Mouse (Mus musculus): ENCODE data around the gene Myo1a.
"Not testable (repeated sequence)": the region's sequence is repeated elsewhere in the genome, so short reads cannot be mapped to it uniquely, and the experiment has no call there.

The Myo1a gene

GRCm38 (mm10) chr10:127704766-127705220, at the start of gene Myo1a:
Gene Myo1a, plus strand, starts transcription at chr10:127705170.
- DNase-seq (ENCODE audit: low spot score), result no peak

DNA sequence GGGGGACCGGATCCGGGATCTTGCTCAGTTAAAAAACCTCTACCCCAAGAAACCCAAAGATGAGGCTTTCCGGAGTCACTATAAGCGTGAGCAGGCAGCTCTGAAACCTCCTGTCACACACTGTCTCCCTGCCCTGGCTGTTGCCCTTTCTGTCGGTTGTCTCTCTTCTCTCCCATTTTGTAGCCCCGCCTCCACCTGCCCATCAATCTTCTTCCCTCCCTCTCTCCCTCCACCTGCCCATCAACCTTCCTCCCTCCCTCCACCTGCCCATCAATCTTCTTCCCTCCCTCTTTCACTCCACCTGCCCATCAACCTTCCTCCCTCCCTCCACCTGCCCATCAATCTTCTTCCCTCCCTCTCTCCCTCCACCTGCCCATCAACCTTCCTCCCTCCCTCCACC, 47.4 kb upstream of the Myo1a start:
- DNase-seq (ENCODE audit: low spot score), result not testable (repeated sequence)

GRCm38 (mm10) chr10:127658076-127658475, 46.9 kb upstream of the Myo1a start:
- no peak for DNase-seq (ENCODE audit: low spot score)

GRCm38 (mm10) chr10:127659551-127659950, 45.4 kb upstream of the Myo1a start:
- no peak for DNase-seq (ENCODE audit: low spot score)

GRCm38 (mm10) chr10:127661291-127661914, 43.6 kb upstream of the Myo1a start:
- no peak for DNase-seq (ENCODE audit: low spot score)

GRCm38 (mm10) chr10:127661915-127662663, 42.9 kb upstream of the Myo1a start:
- peak; percentile 62 for DNase-seq (ENCODE audit: low spot score)

DNA sequence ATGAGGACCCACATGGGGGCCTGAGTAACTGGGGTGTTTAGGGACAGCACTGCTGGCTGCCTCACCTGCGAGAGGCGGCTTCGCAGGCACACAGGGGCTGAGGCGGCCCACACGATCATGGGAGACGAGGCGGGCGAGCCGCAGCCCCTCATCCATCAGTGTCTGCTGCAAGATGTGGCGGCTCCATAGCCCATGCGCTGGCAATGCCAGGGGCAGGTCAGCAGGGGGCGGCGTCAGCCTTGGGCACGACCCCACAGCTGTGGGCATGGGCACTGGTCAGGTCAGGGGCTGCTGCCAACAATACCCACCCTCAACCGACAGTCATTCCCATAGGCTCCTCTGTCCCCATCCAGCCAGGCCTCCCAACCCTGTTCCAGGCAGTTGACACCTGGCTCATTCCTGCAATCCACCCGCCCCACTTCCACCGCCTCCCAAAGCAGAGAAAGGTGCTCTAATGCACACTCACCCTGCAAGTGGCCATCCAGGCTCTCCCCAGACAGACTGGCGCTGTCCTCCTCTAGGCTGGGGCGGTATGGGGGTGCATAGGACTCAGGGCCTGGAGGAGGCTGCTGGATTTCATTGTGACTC, 42.2 kb upstream of the Myo1a start:
- peak; percentile 49 for DNase-seq (ENCODE audit: low spot score)

- no peak for DNase-seq (ENCODE audit: low spot score)
Observed at GRCm38 (mm10) chr10:127663590-127663989, 41.4 kb upstream of the Myo1a start.

DNA sequence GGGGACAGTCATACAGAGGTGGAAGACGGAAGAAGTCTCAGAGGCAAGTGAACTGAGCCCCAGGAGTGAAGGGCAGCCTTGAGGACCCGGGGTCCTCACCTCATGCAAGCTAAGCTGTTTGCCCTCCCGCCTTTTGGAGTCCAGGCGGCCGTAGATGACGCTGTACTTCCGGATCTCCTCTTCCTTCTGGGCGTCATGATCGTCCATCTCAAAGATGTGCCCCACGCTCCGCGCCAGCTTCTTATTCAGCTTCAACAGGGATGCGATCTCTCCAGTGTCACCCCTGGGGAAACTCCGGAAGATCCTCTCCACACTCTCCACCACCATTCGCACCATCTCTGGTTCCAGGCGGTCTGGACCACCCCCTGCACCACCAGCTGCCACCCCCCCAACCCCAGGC, 40.8 kb upstream of the Myo1a start:
- DNase-seq (ENCODE audit: low spot score), result no peak

- no peak for DNase-seq (ENCODE audit: low spot score)
Observed at GRCm38 (mm10) chr10:127664891-127665290, 40.1 kb upstream of the Myo1a start.

DNA sequence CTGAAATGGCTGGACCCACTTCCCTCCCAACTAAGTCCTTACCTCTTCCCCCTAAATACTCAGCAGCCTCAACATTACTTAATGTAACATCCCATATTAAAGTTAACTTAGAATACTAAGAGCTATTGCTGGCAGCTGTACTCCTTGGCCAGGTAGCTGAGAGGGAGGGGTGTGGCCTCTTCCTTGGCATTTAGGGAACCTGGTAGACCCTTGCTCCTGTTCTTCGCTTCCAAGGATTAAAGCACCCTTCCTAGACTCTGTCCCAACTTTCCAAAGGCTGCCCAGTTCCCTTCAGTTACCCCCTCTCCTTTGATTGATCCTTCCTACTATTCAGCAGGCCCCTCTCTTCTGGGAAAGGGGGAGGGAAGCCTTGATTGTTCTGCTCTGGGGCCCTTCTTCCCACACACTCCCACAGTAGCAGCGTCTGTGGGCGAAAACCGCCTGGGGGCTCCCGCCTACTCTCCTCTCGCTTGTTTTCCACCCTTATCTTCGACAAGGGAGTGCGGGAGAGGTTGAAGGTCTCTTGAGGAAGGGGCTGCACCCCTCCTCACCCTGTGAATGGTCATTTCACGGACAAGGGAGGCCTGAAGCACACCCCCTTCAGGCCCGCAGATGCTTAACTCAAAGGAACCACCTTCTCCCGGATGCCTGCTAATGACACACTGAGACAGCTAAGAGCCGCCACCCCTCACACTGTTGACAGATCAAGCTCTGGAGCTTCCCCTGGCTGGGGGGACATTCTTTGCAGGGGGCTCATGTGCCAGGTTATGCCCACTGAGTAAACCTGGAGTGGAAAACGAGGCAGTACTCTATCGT, 39.4 kb upstream of the Myo1a start:
- DNase-seq (ENCODE audit: low spot score), result peak; percentile 59

DNA sequence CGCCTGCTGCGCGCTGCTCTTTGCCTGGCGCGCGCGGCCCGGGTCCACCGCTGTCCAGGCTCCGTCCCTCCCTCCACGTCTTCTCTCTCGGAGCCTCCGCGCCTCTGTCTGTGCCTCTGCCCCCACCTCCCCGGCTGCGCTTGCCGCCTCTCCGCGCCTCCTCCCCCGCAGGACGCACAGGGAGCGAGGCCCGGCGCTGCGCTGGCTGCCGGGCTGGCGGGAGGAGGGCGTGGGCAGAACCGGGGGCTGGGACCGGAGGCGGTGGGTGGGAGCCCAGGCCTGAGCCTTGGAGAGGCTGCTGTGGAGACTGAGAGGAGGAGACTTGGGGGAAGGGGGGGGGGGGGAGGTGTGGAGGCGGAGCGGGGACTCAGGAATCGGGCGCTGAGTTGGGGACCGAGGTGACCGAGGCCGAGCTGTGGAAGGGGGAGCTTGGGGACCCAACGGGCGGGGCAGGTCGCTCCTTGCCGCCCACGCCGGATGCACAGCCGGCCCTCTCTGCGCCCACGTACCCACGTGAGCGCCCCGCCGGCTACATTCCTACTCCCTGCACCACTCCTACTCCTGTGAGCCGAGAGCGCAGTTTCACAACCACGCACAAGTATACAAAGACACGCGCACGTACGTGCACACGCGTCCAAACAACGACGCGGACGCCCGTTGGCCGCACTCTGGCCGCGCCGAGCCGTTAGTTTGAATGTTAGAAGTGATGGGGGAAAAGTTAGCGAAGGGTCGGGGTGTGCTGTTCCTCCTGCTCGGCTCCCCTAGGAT, 38.3 kb upstream of the Myo1a start, which contains the start of gene Nemp1:
Gene Nemp1, plus strand, starts transcription at position 401 of the 768 bp plus-strand sequence.
- peak; percentile 72 for DNase-seq (ENCODE audit: low spot score)

DNA sequence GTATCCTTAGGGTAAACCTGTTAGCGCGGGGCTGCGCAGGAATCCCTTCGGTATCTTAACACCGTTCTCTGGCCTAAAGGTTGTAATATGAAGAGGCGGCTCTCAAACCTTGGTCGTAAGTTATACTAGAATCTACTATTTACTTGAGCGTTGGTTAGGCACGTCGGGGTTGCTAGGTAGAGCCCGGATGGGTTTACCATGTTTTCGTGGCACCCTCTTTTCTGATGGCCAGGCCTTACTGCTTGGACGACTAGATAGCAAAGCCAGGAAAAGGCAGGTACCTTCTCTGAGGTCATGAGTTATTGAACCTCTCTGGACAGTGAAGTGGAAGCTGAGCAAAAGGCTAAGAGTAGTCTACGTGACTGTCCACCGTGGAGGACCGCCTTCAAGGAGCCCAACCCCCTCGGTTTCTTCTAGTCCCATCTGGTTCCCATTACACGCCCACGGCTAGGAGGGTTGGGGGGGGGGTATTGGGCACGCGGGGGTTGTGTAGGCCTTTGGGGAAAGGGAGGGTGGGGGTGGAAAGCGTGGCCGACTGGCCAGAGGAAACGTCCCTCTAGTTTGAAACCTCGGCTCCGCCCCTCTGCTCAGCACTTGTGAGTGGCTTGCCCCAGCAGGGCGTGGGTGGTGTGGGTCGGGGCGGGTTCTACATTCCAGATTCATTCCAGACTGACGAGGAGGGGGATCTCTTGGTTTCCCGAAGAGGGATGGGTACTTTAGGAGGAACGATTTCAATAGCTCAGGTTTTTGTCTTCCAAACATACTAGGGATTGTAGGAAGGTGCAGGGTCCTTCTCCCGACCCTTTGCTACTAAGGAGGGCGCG, 37.5 kb upstream of the Myo1a start:
- DNase-seq (ENCODE audit: low spot score), result peak; percentile 92

GRCm38 (mm10) chr10:127668093-127669050, 36.6 kb upstream of the Myo1a start, which contains the start of gene Nab2:
Gene Nab2, minus strand, starts transcription at chr10:127668568.
- DNase-seq (ENCODE audit: low spot score), result peak; percentile 68

- DNase-seq (ENCODE audit: low spot score), result peak; percentile 46
Observed at GRCm38 (mm10) chr10:127669170-127669569, 35.8 kb upstream of the Myo1a start.

DNA sequence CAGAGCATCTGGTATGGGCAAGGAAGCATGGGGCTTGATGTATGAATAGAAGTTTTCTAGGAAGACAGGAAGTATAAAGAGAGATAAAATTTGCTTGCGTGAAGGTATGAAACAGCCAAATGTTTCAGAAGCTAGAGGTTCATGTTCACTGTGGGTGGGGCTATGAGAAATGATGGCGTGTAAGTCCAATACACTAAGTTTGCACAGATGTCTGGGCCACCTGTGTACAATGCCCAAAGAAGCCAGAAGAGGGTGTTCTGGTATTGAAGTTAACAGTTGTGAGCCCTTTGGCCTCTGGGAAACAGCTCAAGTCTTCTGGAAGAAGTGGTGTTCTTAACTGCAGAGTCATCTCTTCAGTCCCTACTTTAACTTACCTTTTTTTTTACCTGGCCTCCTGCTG, 34.8 kb upstream of the Myo1a start:
- DNase-seq (ENCODE audit: low spot score), result no peak

- peak; percentile 42 for DNase-seq (ENCODE audit: low spot score)
Observed at GRCm38 (mm10) chr10:127671276-127671675, 33.7 kb upstream of the Myo1a start.

DNA sequence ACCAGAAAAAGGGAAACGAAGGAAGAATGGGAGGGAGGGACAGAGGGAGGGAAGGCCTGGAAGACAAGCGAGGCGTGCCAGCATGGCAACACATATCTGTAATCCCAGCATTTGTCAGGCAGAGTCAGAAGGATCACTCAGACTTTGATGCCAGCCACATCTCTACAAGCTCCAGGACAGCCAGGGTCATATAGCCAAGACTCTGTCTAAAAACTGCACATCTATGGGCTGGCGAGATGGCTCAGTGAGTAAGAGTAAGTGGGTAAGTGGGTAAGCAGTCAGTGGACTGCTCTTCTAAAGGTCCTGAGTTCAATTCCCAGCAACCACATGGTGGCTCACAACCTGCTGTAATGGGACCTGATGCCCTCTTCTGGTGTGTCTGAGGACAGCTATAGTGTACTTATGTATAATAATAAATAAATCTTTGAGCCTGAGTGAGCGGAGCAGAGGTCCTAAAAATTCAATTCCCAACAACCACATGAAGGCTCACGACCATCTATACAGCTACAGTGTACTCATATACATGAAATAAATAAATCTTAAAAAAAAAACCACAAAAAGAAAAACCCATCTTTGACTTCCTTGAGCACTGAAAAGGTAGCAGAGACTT, 30.8 kb upstream of the Myo1a start:
- no peak for DNase-seq (ENCODE audit: low spot score)

Data from embryo, embryonic 10.5 days (tissue).